Mouse (Mus musculus) kidney, adult 9 months (tissue): ENCODE results near the gene Olfr559.

ENCODE experiments used
- DNase-seq: peaks from one replicate; pipeline ENCODE4 v3.0.0; 2022

Gene Olfr559

GRCm38 (mm10) chr7:102727391-102727790 is at the start of gene Olfr559:
TSS of gene Olfr559 (minus strand) at chr7:102727491.
- DNase-seq: no peak

- DNase-seq: no peak
Measured at GRCm38 (mm10) chr7:102770921-102771320, 43.6 kb upstream of the Olfr559 start, which contains the start of gene Olfr561. TSS of gene Olfr561 (plus strand) at chr7:102771221.

GRCm38 (mm10) chr7:102759266-102759665 is 32.0 kb upstream of the Olfr559 start, which contains the start of the genes Olfr560 and Olfr78:
TSS of gene Olfr560 (minus strand) at chr7:102759366.
TSS of gene Olfr78 (minus strand) at chr7:102759471.
- no peak for DNase-seq

- peak; percentile 3 for DNase-seq
Measured at GRCm38 (mm10) chr7:102752086-102752485, 24.8 kb upstream of the Olfr559 start.

GRCm38 (mm10) chr7:102737705-102738104 is 10.4 kb upstream of the Olfr559 start:
- no peak for DNase-seq

- no peak for DNase-seq
Measured at GRCm38 (mm10) chr7:102733793-102734192, 6.5 kb upstream of the Olfr559 start.

- DNase-seq: no peak
Measured at GRCm38 (mm10) chr7:102718970-102719369, 8.3 kb downstream of the Olfr559 start, which contains the start of gene Olfr33. TSS of gene Olfr33 (minus strand) at chr7:102719070.

GRCm38 (mm10) chr7:102701915-102702314 is 25.4 kb downstream of the Olfr559 start, which contains the start of gene Olfr558:
TSS of gene Olfr558 (plus strand) at chr7:102702215.
- no peak for DNase-seq

GRCm38 (mm10) chr7:102698461-102698860 is 28.8 kb downstream of the Olfr559 start:
- DNase-seq: no peak

GRCm38 (mm10) chr7:102695358-102696125 is 31.7 kb downstream of the Olfr559 start, which contains the start of gene Olfr557:
TSS of gene Olfr557 (plus strand) at chr7:102695910.
- DNase-seq: peak; percentile 36

GRCm38 (mm10) chr7:102686944-102687501 is 40.3 kb downstream of the Olfr559 start, which contains the start of gene Trim68:
TSS of gene Trim68 (minus strand) at chr7:102687327.
- DNase-seq: peak; percentile 85

GRCm38 (mm10) chr7:102681916-102682315 is 45.4 kb downstream of the Olfr559 start:
- DNase-seq: no peak

- no peak for DNase-seq
Measured at GRCm38 (mm10) chr7:102676225-102676624, 51.1 kb downstream of the Olfr559 start.
